Mouse (Mus musculus) limb, embryonic 12.5 days (tissue): ENCODE data around the gene Tead3. TPM values are rescaled to one million over a fixed set of nuclear protein-coding genes. Genes with fewer than 3 reads are reported as not detected.
A peak's percentile ranks its signal among the peaks of the same experiment; 100 is the strongest.

ENCODE experiments used
- ATAC-seq: fragments of 200-750 bp; cut with Nextera tagmentation; 2 replicates; pipeline ENCODE4 v1.8.0; 2017; ENCODE audit warnings: low read depth, moderate TSS enrichment; ENCODE audit not compliant: insufficient number of reproducible peaks, insufficient read depth, low FRiP score, low TSS enrichment
- H3K27ac ChIP-seq: fragments of 300-500 bp; sonication (generic); 2 replicates; pipeline ENCODE4 v1.5.1; 2016; ENCODE audit warnings: mild to moderate bottlenecking, moderate library complexity
- H3K27me3 ChIP-seq: fragments of 300-500 bp; sonication (generic); 2 replicates; pipeline ENCODE4 v1.6.1; 2016; ENCODE audit warnings: mild to moderate bottlenecking, moderate library complexity
- H3K36me3 ChIP-seq: fragments of 300-500 bp; sonication (generic); 2 replicates; pipeline ENCODE4 v1.6.1; 2016; ENCODE audit warnings: mild to moderate bottlenecking, moderate library complexity
- H3K4me1 ChIP-seq: fragments of 300-500 bp; sonication (generic); replicated peaks from 2 replicates; pipeline ENCODE4 v1.6.1; 2016
- H3K4me2 ChIP-seq: fragments of 300-500 bp; sonication (generic); 2 replicates; pipeline ENCODE4 v1.6.1; 2016; ENCODE audit warnings: mild to moderate bottlenecking, moderate library complexity
- H3K4me3 ChIP-seq: fragments of 300-500 bp; sonication (generic); replicated peaks from 2 replicates; pipeline ENCODE4 v1.5.1; 2016; ENCODE audit warnings: mild to moderate bottlenecking
- H3K9ac ChIP-seq: fragments of 300-500 bp; sonication (generic); replicated peaks from 2 replicates; pipeline ENCODE4 v1.6.1; 2016; ENCODE audit warnings: mild to moderate bottlenecking, moderate library complexity
- H3K9me3 ChIP-seq: fragments of 300-500 bp; sonication (generic); 2 replicates; pipeline ENCODE4 v1.6.1; 2016; ENCODE audit warnings: mild to moderate bottlenecking, moderate library complexity
- WGBS: fragments of 180-500 bp; shearing (Covaris S2); methylation state at CpG from one replicate; pipeline ENCODE4 v1.1.7; 2016; 5-methylcytosine and 5-hydroxymethylcytosine counted together
- polyA plus RNA-seq: library from polyadenylated mRNA; unstranded; fragments of >200 nt; fragmentation: Nextera tagmentation; extraction: Ambion mirVana; gene quantifications from 2 replicates; pipeline ENCODE4 v1.2.1, GENCODE M21; 2016

Tead3 gene
- polyA plus RNA-seq, 1 experiment from 2014 or later = 11.3 TPM

DNA sequence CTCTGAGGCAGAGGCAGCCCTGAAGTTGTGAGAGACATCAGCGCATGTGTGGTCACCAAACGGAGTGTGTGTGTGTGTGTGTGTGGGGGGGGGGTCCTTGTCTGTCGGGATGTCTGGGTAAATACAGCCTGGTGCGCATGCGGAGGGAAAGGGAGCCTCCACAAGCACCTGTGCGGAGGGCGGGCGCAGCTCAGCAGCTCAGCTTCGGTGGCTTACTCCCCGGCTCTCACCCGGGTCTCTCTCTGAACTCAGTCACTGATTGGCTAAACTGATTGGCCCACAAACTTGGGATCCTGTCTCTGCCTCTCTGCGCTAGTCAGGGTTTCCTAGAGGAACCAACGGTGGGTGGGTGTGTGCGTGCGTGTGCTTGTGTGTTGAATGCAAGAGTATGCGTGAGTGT is 23.9 kb upstream of the Tead3 start:
- 14% methylated on average over 16 of the region's 16 CpGs for WGBS
- Histone ChIP-seq H3K9ac (no peak overlapping the region), H3K4me2 (no peak overlapping the region), H3K27me3 (peaks cover 40% of the 10 kb centered on the region), H3K4me3 (no peak overlapping the region), H3K9me3 (no peaks in the 10 kb centered on the region), H3K27ac (no peak overlapping the region), H3K36me3 (no peaks in the 10 kb centered on the region), H3K4me1 (0 out of 2 replicates have a peak, but pooled peaks cover 5% of the 10 kb centered on the region)
- ATAC-seq = no peak

DNA sequence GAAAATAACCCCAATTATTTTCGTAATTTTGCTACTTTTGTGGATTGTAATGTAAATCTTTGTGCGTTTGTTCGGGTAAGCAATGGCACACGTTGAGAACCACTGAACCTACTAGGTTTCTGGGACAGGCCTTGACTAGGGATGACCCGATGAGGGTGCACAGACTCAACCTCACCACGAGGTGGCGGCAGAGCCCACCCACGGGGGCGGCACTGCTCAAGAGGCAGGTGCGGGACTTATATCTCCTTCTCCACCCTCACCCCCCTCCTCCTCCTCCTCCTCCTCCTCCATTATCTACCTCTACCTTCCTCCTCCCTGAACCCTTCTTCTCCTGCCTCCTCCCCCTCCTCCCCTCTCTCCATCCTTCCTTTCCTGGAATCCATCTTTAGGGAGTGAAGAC is 23.2 kb upstream of the Tead3 start:
- Histone ChIP-seq H3K4me2 (no peak overlapping the region), H3K4me1 (0 out of 2 replicates have a peak, but pooled peaks cover 5% of the 10 kb centered on the region), H3K4me3 (no peak overlapping the region), H3K27me3 (peaks cover 40% of the 10 kb centered on the region), H3K27ac (no peak overlapping the region), H3K36me3 (no peaks in the 10 kb centered on the region), H3K9me3 (no peaks in the 10 kb centered on the region), H3K9ac (no peak overlapping the region)
- no peak for ATAC-seq
- 19% methylated on average over 10 of the region's 10 CpGs for WGBS

DNA sequence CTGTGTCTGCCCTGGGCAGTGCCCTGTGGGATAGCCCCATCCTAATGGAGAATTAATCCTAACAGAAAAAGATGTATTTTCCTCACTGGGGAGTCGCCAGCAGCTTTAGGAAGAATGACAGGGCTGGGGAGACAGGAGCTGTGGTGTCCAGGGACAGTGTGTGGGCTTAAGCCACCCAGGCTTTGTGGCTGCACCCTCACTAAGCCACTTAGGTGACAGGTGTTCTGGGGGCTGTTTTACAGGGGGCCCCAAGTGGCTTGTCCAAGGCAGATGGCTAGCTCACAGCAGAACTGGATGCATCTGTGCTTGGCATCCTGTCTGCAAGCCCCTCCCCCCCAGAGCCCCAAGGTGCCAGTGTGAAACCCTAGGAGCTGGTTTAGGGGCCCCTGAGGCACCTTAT is 21.3 kb upstream of the Tead3 start:
- no peaks in the 10 kb centered on the region for H3K36me3 ChIP-seq
- peaks cover 34% of the 10 kb centered on the region for H3K27me3 ChIP-seq
- peaks cover 5% of the 10 kb centered on the region; the same call in 1 of the 2 replicates for H3K4me1 ChIP-seq
- no peak overlapping the region for H3K4me2 ChIP-seq
- no peak overlapping the region for H3K4me3 ChIP-seq
- H3K27ac ChIP-seq = no peak overlapping the region
- ATAC-seq = no peak
- no peaks in the 10 kb centered on the region for H3K9me3 ChIP-seq
- 75% methylated on average over 1 of the region's 1 CpGs for WGBS
- H3K9ac ChIP-seq = no peak overlapping the region

DNA sequence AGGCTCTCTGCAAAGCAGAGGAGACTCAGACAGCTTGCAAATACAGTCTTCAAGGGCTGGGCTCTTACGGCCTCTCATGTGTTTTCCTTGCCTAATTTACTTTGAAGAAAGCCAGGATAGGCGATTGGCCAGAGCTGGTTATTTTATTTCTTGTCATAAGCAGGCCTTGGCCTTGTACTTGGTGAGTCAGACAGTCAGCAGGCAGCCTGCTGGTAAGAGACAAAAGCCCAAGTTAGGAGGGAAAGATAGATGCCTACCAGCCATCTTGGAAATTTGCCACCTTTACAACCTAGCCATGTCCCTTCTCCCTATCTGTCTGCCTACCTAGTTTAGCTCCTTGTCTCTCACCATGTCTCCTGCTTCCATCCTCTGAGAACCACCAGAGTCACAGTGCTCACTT is 20.7 kb upstream of the Tead3 start:
- Histone ChIP-seq H3K36me3 (no peaks in the 10 kb centered on the region), H3K27me3 (peaks cover 29% of the 10 kb centered on the region), H3K4me3 (no peak overlapping the region), H3K4me1 (peaks cover 5% of the 10 kb centered on the region; the same call in 1 of the 2 replicates), H3K9ac (no peak overlapping the region), H3K27ac (no peak overlapping the region), H3K4me2 (no peak overlapping the region), H3K9me3 (no peaks in the 10 kb centered on the region)
- WGBS = 66% methylated on average over 2 of the region's 2 CpGs
- ATAC-seq = no peak

GRCm38 (mm10) chr17:28369056-28369455 is 18.4 kb upstream of the Tead3 start:
- no peaks in the 10 kb centered on the region for H3K9me3 ChIP-seq
- ATAC-seq = no peak
- WGBS = 61% methylated on average over 5 of the region's 5 CpGs
- H3K9ac ChIP-seq = no peak overlapping the region
- H3K4me2 ChIP-seq = no peak overlapping the region
- H3K4me1 ChIP-seq = peaks cover 9% of the 10 kb centered on the region
- H3K27me3 ChIP-seq = peaks cover 27% of the 10 kb centered on the region
- H3K4me3 ChIP-seq = no peak overlapping the region
- no peaks in the 10 kb centered on the region for H3K36me3 ChIP-seq
- no peak overlapping the region for H3K27ac ChIP-seq

DNA sequence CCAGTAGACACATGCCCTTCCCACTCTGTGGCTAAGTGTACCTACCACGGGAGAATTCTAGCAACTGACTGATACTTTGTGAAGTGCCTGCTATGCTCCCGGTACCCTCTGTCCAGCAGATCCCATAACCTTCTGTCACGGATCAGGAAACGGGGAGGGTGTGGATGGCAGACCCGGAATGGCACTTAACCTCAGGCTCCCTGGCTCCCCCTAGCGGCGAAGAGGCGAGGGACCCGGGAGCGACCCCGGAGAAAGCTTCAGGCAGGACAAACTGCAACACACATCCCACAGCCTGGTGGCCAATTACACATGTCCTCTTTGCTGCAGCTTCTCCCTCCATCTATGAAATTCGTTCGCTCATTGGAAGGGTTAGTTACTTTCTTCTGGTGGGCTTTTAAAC is 17.8 kb upstream of the Tead3 start:
- 6% methylated on average over 13 of the region's 13 CpGs for WGBS
- no peak overlapping the region for H3K9ac ChIP-seq
- no peak overlapping the region for H3K4me2 ChIP-seq
- no peak overlapping the region for H3K4me3 ChIP-seq
- H3K27ac ChIP-seq = no peak overlapping the region
- no peaks in the 10 kb centered on the region for H3K36me3 ChIP-seq
- no peaks in the 10 kb centered on the region for H3K9me3 ChIP-seq
- no peak for ATAC-seq
- peaks cover 27% of the 10 kb centered on the region for H3K27me3 ChIP-seq
- peaks cover 15% of the 10 kb centered on the region for H3K4me1 ChIP-seq

DNA sequence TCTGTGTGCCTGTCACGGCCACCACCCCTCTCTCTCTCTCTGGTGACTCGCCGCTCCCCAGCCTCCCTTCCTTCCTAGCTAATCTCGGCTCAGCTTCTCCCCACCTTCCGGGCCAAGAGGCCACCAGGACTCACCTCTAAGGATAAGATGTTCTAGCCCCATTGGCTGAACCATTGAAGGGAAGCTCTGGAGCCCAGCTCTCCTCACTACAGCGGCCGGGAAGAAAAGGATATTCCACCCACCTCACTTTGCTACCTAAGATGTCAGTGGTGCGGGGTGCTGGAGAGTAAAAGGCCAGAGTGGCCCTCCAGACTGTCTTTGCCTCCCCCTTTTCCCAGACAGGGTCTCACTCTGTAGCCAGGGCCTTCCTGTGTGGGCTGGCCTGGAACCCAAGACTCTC is 14.5 kb upstream of the Tead3 start, which contains the start of gene Tulp1:
Tulp1 (minus strand) TSS at position 101 of the 400 bp plus-strand sequence.
- peaks cover 30% of the 10 kb centered on the region for H3K4me1 ChIP-seq
- H3K4me3 ChIP-seq = peak within 1 kb of the TSS; percentile 40
- no peaks in the 10 kb centered on the region for H3K9me3 ChIP-seq
- peak within 1 kb of the TSS; percentile 54; the same call in 1 of the 2 replicates for H3K9ac ChIP-seq
- H3K27me3 ChIP-seq = peaks cover 55% of the 10 kb centered on the region
- H3K27ac ChIP-seq = no peak within 1 kb of the TSS
- no peak for ATAC-seq
- peak within 1 kb of the TSS; percentile 67 for H3K4me2 ChIP-seq
- no peaks in the 10 kb centered on the region for H3K36me3 ChIP-seq
- 22% methylated on average over 8 of the region's 8 CpGs for WGBS

- peaks cover 30% of the 10 kb centered on the region for H3K4me1 ChIP-seq
- H3K4me2 ChIP-seq = peak overlapping the region; percentile 67
- peaks cover 72% of the 10 kb centered on the region for H3K27me3 ChIP-seq
- H3K36me3 ChIP-seq = no peaks in the 10 kb centered on the region
- H3K27ac ChIP-seq = no peak overlapping the region
- H3K9me3 ChIP-seq = peaks cover 3% of the 10 kb centered on the region; the same call in 1 of the 2 replicates
- H3K4me3 ChIP-seq = peak overlapping the region; percentile 40
- no peak for ATAC-seq
- peak overlapping the region; percentile 54; the same call in 1 of the 2 replicates for H3K9ac ChIP-seq
- 12% methylated on average over 6 of the region's 6 CpGs for WGBS
These were observed 12.9 kb upstream of the Tead3 start for GRCm38 (mm10) chr17:28363507-28363906.

GRCm38 (mm10) chr17:28362653-28363292 is 12.2 kb upstream of the Tead3 start:
- Histone ChIP-seq H3K27me3 (peaks cover 79% of the 10 kb centered on the region), H3K9me3 (peaks cover 3% of the 10 kb centered on the region; the same call in 1 of the 2 replicates), H3K27ac (0 out of 2 replicates have a peak overlapping the region, but pooled peaks have one; percentile 12), H3K4me1 (peaks cover 30% of the 10 kb centered on the region), H3K4me2 (peak overlapping the region; percentile 67), H3K36me3 (no peaks in the 10 kb centered on the region), H3K9ac (peak overlapping the region; percentile 54), H3K4me3 (peak overlapping the region; percentile 40)
- WGBS = 2% methylated on average over 25 of the region's 25 CpGs
- no peak; the same call in 1 of the 2 replicates for ATAC-seq

DNA sequence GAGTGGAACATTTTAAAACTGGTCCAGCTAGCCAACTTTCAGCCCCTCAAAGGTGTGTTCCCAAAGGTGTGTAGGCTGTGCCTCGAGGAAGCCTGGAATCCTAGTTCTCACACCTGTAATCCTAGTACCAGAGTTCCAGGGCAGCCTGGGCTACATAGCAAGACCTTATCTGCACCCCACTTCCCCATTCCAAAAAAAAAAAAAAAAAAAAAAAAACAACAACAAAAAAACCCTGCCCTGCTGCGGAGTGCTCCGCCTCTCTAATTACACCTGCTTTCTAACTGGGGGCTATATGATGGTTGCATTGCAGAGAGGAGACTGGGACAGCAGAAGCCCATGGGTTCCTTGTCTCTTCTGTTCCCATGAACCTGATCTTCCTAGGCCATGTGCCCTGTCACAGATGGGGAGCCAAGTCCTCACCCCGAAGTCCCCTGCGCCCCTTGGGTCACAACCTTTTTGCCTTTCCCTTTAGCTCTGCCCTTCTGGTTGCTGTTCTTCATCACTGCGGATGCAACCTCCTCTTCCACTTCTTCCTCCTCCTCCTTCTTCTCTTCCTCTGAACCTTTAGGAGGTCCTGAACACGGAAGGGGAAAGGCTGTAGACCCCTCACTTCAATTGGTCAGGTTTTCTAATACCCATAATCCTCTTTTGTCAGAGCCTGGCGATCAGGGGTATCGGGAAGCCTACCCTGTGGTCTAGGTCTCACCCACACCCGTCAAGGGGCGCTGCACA is 11.5 kb upstream of the Tead3 start:
- H3K27ac ChIP-seq = 0 out of 2 replicates have a peak overlapping the region, but pooled peaks have one; percentile 12
- WGBS = 36% methylated on average over 11 of the region's 11 CpGs
- no peak for ATAC-seq

GRCm38 (mm10) chr17:28360531-28361277 is 10.1 kb upstream of the Tead3 start:
- Histone ChIP-seq H3K27me3 (peaks cover 79% of the 10 kb centered on the region), H3K27ac (no peak overlapping the region), H3K36me3 (no peaks in the 10 kb centered on the region), H3K4me2 (no peak overlapping the region), H3K4me3 (no peak overlapping the region), H3K9me3 (peaks cover 3% of the 10 kb centered on the region; the same call in 1 of the 2 replicates), H3K9ac (no peak overlapping the region), H3K4me1 (peaks cover 30% of the 10 kb centered on the region)
- 83% methylated on average over 9 of the region's 9 CpGs for WGBS
- ATAC-seq = no peak

More for the DNA sequence above, 11.5 kb upstream of the Tead3 start:
- H3K27me3 ChIP-seq = peaks cover 84% of the 10 kb centered on the region
- H3K36me3 ChIP-seq = no peaks in the 10 kb centered on the region
- H3K9me3 ChIP-seq = peaks cover 3% of the 10 kb centered on the region; the same call in 1 of the 2 replicates
- peaks cover 30% of the 10 kb centered on the region for H3K4me1 ChIP-seq
- peak overlapping the region; percentile 40 for H3K4me3 ChIP-seq
- peak overlapping the region; percentile 67 for H3K4me2 ChIP-seq
- H3K9ac ChIP-seq = peak overlapping the region; percentile 54
